Mouse (Mus musculus): ENCODE measurements around the gene Atp5b. TPM values are rescaled to one million over a fixed set of nuclear protein-coding genes. Genes with fewer than 3 reads are reported as not detected.
"Not testable (repeated sequence)": the region's sequence is repeated elsewhere in the genome, so short reads cannot be mapped to it uniquely, and the experiment has no call there.

The Atp5b gene
- polyA plus RNA-seq, 1 experiment from 2014 or later, result 2,318 TPM

DNA sequence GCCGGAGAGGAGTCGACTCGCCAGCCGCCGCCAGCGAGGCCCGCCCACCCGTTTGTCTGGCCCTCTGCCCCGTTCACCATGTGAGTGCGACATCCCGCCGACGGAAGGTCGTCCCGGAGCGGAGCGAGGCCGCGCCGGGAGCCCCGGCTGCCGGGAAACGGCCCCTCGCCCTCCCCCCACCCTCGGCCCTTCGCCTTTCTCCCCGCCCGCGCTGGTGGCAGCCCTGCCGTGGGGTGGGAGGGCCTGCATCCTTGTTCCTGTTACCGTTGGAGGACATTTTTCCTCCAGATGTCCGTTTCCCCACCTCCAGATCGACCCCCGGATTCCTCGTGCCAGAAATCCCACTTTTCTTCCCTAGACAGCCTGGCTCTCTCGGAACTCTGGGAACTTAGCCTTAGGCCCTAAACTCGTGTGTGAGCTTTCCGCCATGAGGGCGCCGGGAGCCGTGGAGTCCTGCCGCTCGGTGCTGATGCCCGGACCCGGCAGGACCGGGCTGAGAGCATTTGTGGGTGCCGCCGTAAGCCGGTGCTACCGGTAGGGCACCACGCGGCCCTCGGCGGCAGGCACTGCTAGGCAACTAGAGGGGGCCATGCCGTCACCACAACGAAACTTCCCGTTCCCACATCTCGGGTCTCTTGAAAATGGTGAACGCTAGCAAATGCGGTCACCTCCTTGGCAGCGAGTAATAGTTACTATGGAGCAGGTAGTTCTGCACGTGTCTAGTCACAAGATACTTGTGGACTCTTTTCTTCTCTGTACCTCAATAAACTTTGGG, 23.7 kb upstream of the Atp5b start:
- peaks cover 14% of the 10 kb centered on the region for H3K4me1 ChIP-seq (ENCODE audit: control insufficient read depth, insufficient read depth, low read length)
- peak overlapping the region; percentile 82 for H3K4me2 ChIP-seq (ENCODE audit: low read length)
- H3K9me3 ChIP-seq (replicated peaks; ENCODE audit: control insufficient read depth, low read length), result no peaks in the 10 kb centered on the region
- ATAC-seq (peak; percentile 35), DNase-seq (ENCODE audit: low spot score) (peak; percentile 59)
- peak overlapping the region; percentile 89 for H3K9ac ChIP-seq (ENCODE audit: low read length)
- H3K4me3 ChIP-seq (ENCODE audit: low read depth, low read length), result peak overlapping the region; percentile 89
- H3K27me3 ChIP-seq (replicated peaks; ENCODE audit: control insufficient read depth, insufficient read depth, low read length), result no peaks in the 10 kb centered on the region
- H3K27ac ChIP-seq (ENCODE audit: low read depth, low read length), result peak overlapping the region; percentile 99
- WGBS, result under 1% methylated on average over 57 of the region's 62 CpGs
- 0 out of 2 replicates have a peak, but pooled peaks cover 5% of the 10 kb centered on the region for H3K36me3 ChIP-seq (ENCODE audit: control insufficient read depth, insufficient read depth, low read length)

DNA sequence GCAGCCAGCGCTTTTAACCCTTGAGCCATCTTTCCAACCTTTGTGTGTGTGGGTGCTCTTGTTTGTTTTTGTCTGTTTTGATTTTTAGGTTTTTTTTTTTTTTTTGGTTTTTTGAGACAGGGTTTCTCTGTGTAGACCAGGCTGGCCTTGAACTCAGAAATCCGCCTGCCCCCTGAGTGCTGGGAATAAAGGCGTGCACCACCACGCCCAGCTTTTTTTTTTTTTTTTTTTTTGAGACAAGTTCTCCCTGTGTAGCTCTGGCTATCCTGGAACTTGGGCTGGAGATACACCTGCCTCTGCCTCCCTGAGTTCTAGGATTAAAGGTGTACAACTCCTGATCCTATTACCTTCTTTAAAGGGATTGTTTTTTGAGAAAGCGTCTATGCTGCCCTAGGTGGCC, 22.0 kb upstream of the Atp5b start:
- 0 out of 2 replicates have a peak, but pooled peaks cover 5% of the 10 kb centered on the region for H3K36me3 ChIP-seq (ENCODE audit: control insufficient read depth, insufficient read depth, low read length)
- DNase-seq (ENCODE audit: low spot score) (no peak), ATAC-seq (no peak)
- no peaks in the 10 kb centered on the region for H3K9me3 ChIP-seq (replicated peaks; ENCODE audit: control insufficient read depth, low read length)
- peak overlapping the region; percentile 89; the same call in 1 of the 2 replicates for H3K4me3 ChIP-seq (ENCODE audit: low read depth, low read length)
- H3K27ac ChIP-seq (ENCODE audit: low read depth, low read length), result no peak overlapping the region
- H3K27me3 ChIP-seq (replicated peaks; ENCODE audit: control insufficient read depth, insufficient read depth, low read length), result no peaks in the 10 kb centered on the region
- 89% methylated on average over 5 of the region's 5 CpGs for WGBS
- H3K4me2 ChIP-seq (ENCODE audit: low read length), result peak overlapping the region; percentile 82
- peaks cover 14% of the 10 kb centered on the region for H3K4me1 ChIP-seq (ENCODE audit: control insufficient read depth, insufficient read depth, low read length)
- no peak overlapping the region; the same call in 1 of the 2 replicates for H3K9ac ChIP-seq (ENCODE audit: low read length)

DNA sequence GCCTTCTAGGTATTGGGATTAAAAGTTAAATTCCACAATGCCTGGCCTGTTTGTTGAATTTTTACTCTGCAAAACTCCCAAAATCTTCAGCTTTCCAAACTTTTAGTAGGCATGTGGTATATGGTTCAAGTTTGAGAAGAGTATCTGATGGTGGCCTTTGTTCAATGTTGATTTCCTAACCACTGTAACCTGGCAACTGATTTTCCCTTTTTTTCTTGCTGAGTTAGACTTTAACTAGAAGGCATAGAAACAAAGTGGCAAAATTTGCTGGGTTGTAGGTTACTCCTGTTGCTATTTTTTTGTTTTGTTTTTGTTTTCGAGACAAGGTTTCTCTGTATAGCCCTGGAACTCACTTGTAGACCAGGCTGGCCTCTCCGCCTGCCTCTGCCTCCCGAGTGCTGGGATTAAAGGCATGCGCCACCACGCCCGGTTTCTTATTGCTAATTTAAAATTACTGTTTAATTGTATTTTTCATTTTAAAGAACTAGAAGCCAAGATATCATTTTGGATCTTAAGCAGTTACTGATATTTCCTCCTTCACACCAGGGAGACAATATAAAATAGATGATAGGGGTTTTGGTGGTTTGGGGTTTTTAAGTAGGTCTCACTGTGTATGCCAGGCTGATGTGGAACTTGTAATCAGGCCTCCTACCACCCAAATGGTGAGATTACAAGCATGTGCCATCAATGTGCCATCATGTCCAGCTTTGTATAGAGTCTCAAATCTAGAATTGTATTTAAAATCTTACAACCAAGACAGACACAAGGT, 20.7 kb upstream of the Atp5b start:
- H3K9me3 ChIP-seq (replicated peaks; ENCODE audit: control insufficient read depth, low read length), result no peaks in the 10 kb centered on the region
- WGBS, result 94% methylated on average over 6 of the region's 6 CpGs
- H3K27me3 ChIP-seq (replicated peaks; ENCODE audit: control insufficient read depth, insufficient read depth, low read length), result no peaks in the 10 kb centered on the region
- H3K36me3 ChIP-seq (ENCODE audit: control insufficient read depth, insufficient read depth, low read length), result 0 out of 2 replicates have a peak, but pooled peaks cover 5% of the 10 kb centered on the region
- no peak overlapping the region for H3K9ac ChIP-seq (ENCODE audit: low read length)
- H3K4me1 ChIP-seq (ENCODE audit: control insufficient read depth, insufficient read depth, low read length), result peaks cover 14% of the 10 kb centered on the region
- ATAC-seq, result no peak
- no peak overlapping the region for H3K27ac ChIP-seq (ENCODE audit: low read depth, low read length)
- DNase-seq (ENCODE audit: low spot score), result no peak
- no peak overlapping the region for H3K4me3 ChIP-seq (ENCODE audit: low read depth, low read length)
- no peak overlapping the region for H3K4me2 ChIP-seq (ENCODE audit: low read length)

DNA sequence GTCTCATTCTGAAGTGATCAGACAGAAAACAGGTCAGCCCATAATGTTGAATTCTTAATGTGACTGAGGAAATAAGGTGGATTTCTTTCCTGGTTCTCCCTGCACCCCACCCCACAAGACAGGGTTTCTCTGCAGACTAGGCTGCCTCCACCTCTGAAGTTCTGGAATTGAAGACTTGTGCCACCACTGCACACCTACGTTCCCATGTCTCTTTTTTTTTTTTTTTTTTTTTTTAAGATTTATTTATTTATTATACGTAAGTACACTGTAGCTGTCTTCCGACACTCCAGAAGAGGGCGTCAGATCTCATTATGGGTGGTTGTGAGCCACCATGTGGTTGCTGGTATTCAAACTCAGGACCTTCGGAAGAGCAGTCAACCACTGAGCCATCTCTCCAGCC, 17.0 kb upstream of the Atp5b start:
- no peak overlapping the region for H3K4me2 ChIP-seq (ENCODE audit: low read length)
- no peaks in the 10 kb centered on the region for H3K4me1 ChIP-seq (ENCODE audit: control insufficient read depth, insufficient read depth, low read length)
- H3K36me3 ChIP-seq (ENCODE audit: control insufficient read depth, insufficient read depth, low read length), result peaks cover 25% of the 10 kb centered on the region
- DNase-seq (ENCODE audit: low spot score), result no peak
- H3K9ac ChIP-seq (ENCODE audit: low read length), result no peak overlapping the region
- no peak overlapping the region for H3K27ac ChIP-seq (ENCODE audit: low read depth, low read length)
- 87% methylated on average over 5 of the region's 5 CpGs for WGBS
- no peaks in the 10 kb centered on the region for H3K27me3 ChIP-seq (replicated peaks; ENCODE audit: control insufficient read depth, insufficient read depth, low read length)
- H3K9me3 ChIP-seq (replicated peaks; ENCODE audit: control insufficient read depth, low read length), result no peaks in the 10 kb centered on the region
- no peak for ATAC-seq
- no peak overlapping the region for H3K4me3 ChIP-seq (ENCODE audit: low read depth, low read length)

DNA sequence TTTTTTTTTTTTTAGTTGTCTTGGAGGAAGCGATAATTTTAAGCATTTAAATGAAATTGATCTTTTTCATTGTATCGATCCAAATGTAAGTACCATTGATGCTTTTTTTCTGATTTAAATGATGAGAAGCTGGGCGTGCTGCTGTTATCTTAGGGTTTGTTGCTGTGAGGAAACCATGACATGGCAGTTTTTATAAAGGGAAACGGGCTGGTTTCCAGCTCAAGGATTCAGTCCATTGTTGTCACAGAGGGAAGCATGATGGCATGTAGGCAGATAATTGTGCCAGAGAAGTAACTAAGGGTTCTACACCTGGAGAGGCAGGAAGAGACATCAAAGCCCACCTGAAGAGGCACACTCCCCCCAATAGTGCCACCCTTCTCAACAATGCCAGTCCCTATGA, 13.9 kb upstream of the Atp5b start:
- no peaks in the 10 kb centered on the region for H3K9me3 ChIP-seq (replicated peaks; ENCODE audit: control insufficient read depth, low read length)
- WGBS, result 93% methylated on average over 4 of the region's 4 CpGs
- peaks cover 47% of the 10 kb centered on the region for H3K36me3 ChIP-seq (ENCODE audit: control insufficient read depth, insufficient read depth, low read length)
- H3K4me1 ChIP-seq (ENCODE audit: control insufficient read depth, insufficient read depth, low read length), result no peaks in the 10 kb centered on the region
- H3K27ac ChIP-seq (ENCODE audit: low read depth, low read length), result no peak overlapping the region
- H3K9ac ChIP-seq (ENCODE audit: low read length), result no peak overlapping the region
- no peaks in the 10 kb centered on the region for H3K27me3 ChIP-seq (replicated peaks; ENCODE audit: control insufficient read depth, insufficient read depth, low read length)
- ATAC-seq (no peak), DNase-seq (ENCODE audit: low spot score) (no peak)
- no peak overlapping the region for H3K4me2 ChIP-seq (ENCODE audit: low read length)
- no peak overlapping the region for H3K4me3 ChIP-seq (ENCODE audit: low read depth, low read length)

DNA sequence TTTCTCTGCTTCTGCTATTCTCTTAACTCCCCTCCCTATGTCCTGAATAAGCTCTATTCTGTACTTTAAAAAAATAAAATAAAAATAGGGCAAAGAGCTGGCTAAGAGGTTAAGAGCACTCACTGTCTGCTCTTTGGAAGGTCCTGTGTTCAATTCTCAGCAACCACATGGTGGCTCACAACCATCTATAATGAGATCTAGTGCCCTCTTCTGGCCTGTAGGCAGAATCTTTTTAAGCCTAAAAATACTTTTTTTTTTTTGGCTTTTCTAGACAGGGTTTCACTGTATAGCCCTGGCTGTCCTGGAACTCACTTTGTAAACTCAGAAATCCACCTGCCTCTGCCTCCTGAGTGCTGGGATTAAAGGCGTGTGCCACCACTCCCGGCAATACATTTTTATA, 12.6 kb upstream of the Atp5b start:
- peaks cover 55% of the 10 kb centered on the region for H3K36me3 ChIP-seq (ENCODE audit: control insufficient read depth, insufficient read depth, low read length)
- not testable (repeated sequence) for H3K4me2 ChIP-seq (ENCODE audit: low read length); H3K4me3 ChIP-seq (ENCODE audit: low read depth, low read length); H3K9ac ChIP-seq (ENCODE audit: low read length); H3K4me1 ChIP-seq (ENCODE audit: control insufficient read depth, insufficient read depth, low read length); H3K27me3 ChIP-seq (replicated peaks; ENCODE audit: control insufficient read depth, insufficient read depth, low read length); H3K9me3 ChIP-seq (replicated peaks; ENCODE audit: control insufficient read depth, low read length); ATAC-seq; H3K27ac ChIP-seq (ENCODE audit: low read depth, low read length); DNase-seq (ENCODE audit: low spot score)
- 97% methylated on average over 2 of the region's 2 CpGs for WGBS

DNA sequence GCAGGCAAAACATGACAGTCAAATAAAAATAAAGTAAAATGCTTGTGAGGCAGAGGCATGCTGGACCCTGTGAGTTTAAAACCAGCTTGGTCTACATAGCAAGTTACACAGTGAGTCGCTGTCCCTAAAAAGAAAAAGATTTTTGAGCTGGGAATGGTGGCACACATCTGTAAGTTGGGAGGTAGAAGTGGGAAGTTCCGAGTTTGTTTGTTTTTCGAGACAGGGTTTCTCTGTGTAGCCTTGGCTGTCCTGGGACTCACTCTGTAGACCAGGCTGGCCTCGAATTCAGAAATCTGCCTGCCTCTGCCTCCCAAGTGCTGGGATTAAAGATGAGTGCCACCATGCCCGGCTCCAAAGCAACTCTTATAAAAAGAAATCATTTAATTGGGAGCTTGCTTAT, 4.8 kb upstream of the Atp5b start:
- not testable (repeated sequence) for ATAC-seq; H3K4me3 ChIP-seq (ENCODE audit: low read depth, low read length); DNase-seq (ENCODE audit: low spot score); H3K9ac ChIP-seq (ENCODE audit: low read length); H3K4me2 ChIP-seq (ENCODE audit: low read length); H3K27me3 ChIP-seq (replicated peaks; ENCODE audit: control insufficient read depth, insufficient read depth, low read length); H3K9me3 ChIP-seq (replicated peaks; ENCODE audit: control insufficient read depth, low read length); H3K27ac ChIP-seq (ENCODE audit: low read depth, low read length); H3K4me1 ChIP-seq (ENCODE audit: control insufficient read depth, insufficient read depth, low read length)
- WGBS, result 87% methylated on average over 5 of the region's 5 CpGs
- peaks cover 33% of the 10 kb centered on the region for H3K36me3 ChIP-seq (ENCODE audit: control insufficient read depth, insufficient read depth, low read length)

DNA sequence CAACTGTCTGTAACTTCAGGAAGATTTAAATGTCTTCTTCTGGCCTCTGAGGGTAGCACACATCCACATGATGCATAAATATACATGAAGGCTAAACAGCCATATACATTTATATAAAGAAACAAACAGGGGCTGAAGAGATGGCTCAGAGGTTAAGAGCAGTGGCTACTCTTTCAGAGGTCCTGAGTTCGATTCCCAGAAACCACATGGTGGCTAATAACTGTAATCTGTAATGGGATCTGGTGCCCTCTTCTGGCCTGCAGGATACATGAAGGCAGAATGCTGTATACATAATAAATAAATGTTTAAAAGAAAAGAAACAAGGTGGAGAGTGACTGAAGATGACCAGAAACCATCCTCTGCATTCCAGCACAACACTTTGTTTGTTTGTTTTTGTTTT, 2.6 kb upstream of the Atp5b start:
- Histone ChIP-seq H3K4me3 (ENCODE audit: low read depth, low read length) (no peak overlapping the region), H3K36me3 (ENCODE audit: control insufficient read depth, insufficient read depth, low read length) (peaks cover 27% of the 10 kb centered on the region), H3K9ac (ENCODE audit: low read length) (no peak overlapping the region), H3K4me1 (ENCODE audit: control insufficient read depth, insufficient read depth, low read length) (peaks cover 11% of the 10 kb centered on the region; the same call in 1 of the 2 replicates), H3K27me3 (replicated peaks; ENCODE audit: control insufficient read depth, insufficient read depth, low read length) (no peaks in the 10 kb centered on the region), H3K27ac (ENCODE audit: low read depth, low read length) (no peak overlapping the region), H3K9me3 (replicated peaks; ENCODE audit: control insufficient read depth, low read length) (no peaks in the 10 kb centered on the region), H3K4me2 (ENCODE audit: low read length) (no peak overlapping the region)
- DNase-seq (ENCODE audit: low spot score), result no peak
- 80% methylated on average over 1 of the region's 1 CpGs for WGBS
- no peak for ATAC-seq

Data from forebrain, embryonic 14.5 days (tissue).